Mouse (Mus musculus) liver, postnatal 0 days (tissue): Measurements from ENCODE around the gene Fggy. TPM values are rescaled to one million over a fixed set of nuclear protein-coding genes. Genes with fewer than 3 reads are reported as not detected.

Experiments used
- ATAC-seq: fragments of 200-750 bp; cut with Nextera tagmentation; 2 replicates; pipeline ENCODE4 v1.8.0; 2017; ENCODE audit warnings: mild to moderate bottlenecking, moderate library complexity
- DNase-seq: peaks from one replicate; pipeline ENCODE4 v3.0.0-alpha.2; 2016
- H3K27ac ChIP-seq: fragments of 300-500 bp; sonication (generic); 2 replicates; pipeline ENCODE4 v1.5.1; 2014; ENCODE audit warnings: antibody characterized with exemption, moderate library complexity, mild to moderate bottlenecking, low read depth
- H3K27me3 ChIP-seq: fragments of 300-500 bp; sonication (generic); 2 replicates; pipeline ENCODE4 v1.6.1; 2014; ENCODE audit warnings: low read length, control low read depth, mixed read lengths; ENCODE audit not compliant: insufficient read depth
- H3K36me3 ChIP-seq: fragments of 300-500 bp; sonication (generic); replicated peaks from 2 replicates; pipeline ENCODE4 v1.6.1; 2014; ENCODE audit warnings: mild to moderate bottlenecking, control low read depth, low read length, moderate library complexity, mixed read lengths; ENCODE audit not compliant: insufficient read depth
- H3K4me1 ChIP-seq: fragments of 300-500 bp; sonication (generic); 2 replicates; pipeline ENCODE4 v1.6.1; 2014; ENCODE audit warnings: antibody characterized with exemption, mild to moderate bottlenecking, control low read depth; ENCODE audit not compliant: insufficient read depth
- H3K4me2 ChIP-seq: fragments of 300-500 bp; sonication (generic); 2 replicates; pipeline ENCODE4 v1.6.1; 2014; ENCODE audit warnings: low read depth, mild to moderate bottlenecking, low read length, moderate library complexity, mixed read lengths
- H3K4me3 ChIP-seq: fragments of 300-500 bp; sonication (generic); 2 replicates; pipeline ENCODE4 v1.5.1; 2014; ENCODE audit warnings: low read depth, low read length
- H3K9ac ChIP-seq: fragments of 300-500 bp; sonication (generic); replicated peaks from 2 replicates; pipeline ENCODE4 v1.6.1; 2014; ENCODE audit warnings: mild to moderate bottlenecking, moderate library complexity
- H3K9me3 ChIP-seq: fragments of 300-500 bp; sonication (generic); 2 replicates; pipeline ENCODE4 v1.6.1; 2016; ENCODE audit warnings: mild to moderate bottlenecking, control low read depth, low read length, mixed read lengths
- CTCF ChIP-seq: sonication (generic); IDR thresholded peaks from 2 replicates; pipeline ENCODE4 v1.5.1; 2016; ENCODE audit warnings: antibody characterized with exemption, low read depth
- EP300 ChIP-seq: IDR thresholded peaks from 2 replicates; pipeline ENCODE4 v1.6.1; 2016; ENCODE audit warnings: antibody characterized with exemption, low read depth, mild to moderate bottlenecking
- WGBS: fragments of 180-500 bp; shearing (Covaris S2); extraction: QIAGEN DNeasy Blood & Tissue Kit; methylation state at CpG from one replicate; pipeline ENCODE4 v1.1.7; 2014; ENCODE audit not compliant: insufficient replicate concordance; 5-methylcytosine and 5-hydroxymethylcytosine counted together
- polyA plus RNA-seq: library from polyadenylated mRNA; unstranded; fragments of >200 nt; fragmentation: Nextera tagmentation; extraction: Ambion mirVana; gene quantifications from 2 replicates; pipeline ENCODE4 v1.2.1, GENCODE M21; 2015

Gene Fggy
- polyA plus RNA-seq, 1 experiment from 2014 or later = 45.4 TPM

GRCm38 (mm10) chr4:95771542-95771941 is 214.2 kb downstream of the Fggy start:
- DNase-seq (no peak), ATAC-seq (no peak)
- H3K4me2 ChIP-seq = no peak overlapping the region
- no peaks in the 10 kb centered on the region for H3K36me3 ChIP-seq
- no peaks in the 10 kb centered on the region for H3K9me3 ChIP-seq
- H3K27ac ChIP-seq = no peak overlapping the region
- H3K4me1 ChIP-seq = no peaks in the 10 kb centered on the region
- 81% methylated on average over 3 of the region's 3 CpGs for WGBS
- no peak for TF ChIP-seq EP300
- TF ChIP-seq CTCF = no peak
- H3K27me3 ChIP-seq = no peaks in the 10 kb centered on the region
- no peak overlapping the region for H3K4me3 ChIP-seq
- H3K9ac ChIP-seq = no peak overlapping the region

- H3K4me3 ChIP-seq = no peak overlapping the region
- no peak overlapping the region for H3K4me2 ChIP-seq
- DNase-seq (no peak), ATAC-seq (no peak)
- WGBS = 64% methylated on average over 4 of the region's 4 CpGs
- H3K4me1 ChIP-seq = no peaks in the 10 kb centered on the region
- no peaks in the 10 kb centered on the region for H3K27me3 ChIP-seq
- no peaks in the 10 kb centered on the region for H3K9me3 ChIP-seq
- TF ChIP-seq EP300 = no peak
- TF ChIP-seq CTCF = no peak
- no peak overlapping the region for H3K27ac ChIP-seq
- no peaks in the 10 kb centered on the region for H3K36me3 ChIP-seq
- no peak overlapping the region for H3K9ac ChIP-seq
Observed at GRCm38 (mm10) chr4:95771945-95772344, 214.6 kb downstream of the Fggy start.

GRCm38 (mm10) chr4:95772663-95773062 is 215.4 kb downstream of the Fggy start:
- Histone ChIP-seq H3K9ac (no peak overlapping the region), H3K9me3 (no peaks in the 10 kb centered on the region), H3K4me3 (no peak overlapping the region), H3K4me1 (no peaks in the 10 kb centered on the region), H3K36me3 (no peaks in the 10 kb centered on the region), H3K27me3 (no peaks in the 10 kb centered on the region), H3K4me2 (no peak overlapping the region), H3K27ac (no peak overlapping the region)
- no peak for TF ChIP-seq CTCF
- TF ChIP-seq EP300 = no peak
- DNase-seq = no peak
- no peak for ATAC-seq
- 62% methylated on average over 3 of the region's 3 CpGs for WGBS

- H3K27me3 ChIP-seq = no peaks in the 10 kb centered on the region
- H3K9ac ChIP-seq = no peak overlapping the region
- 49% methylated on average over 3 of the region's 3 CpGs for WGBS
- ATAC-seq (no peak), DNase-seq (no peak)
- no peak overlapping the region for H3K27ac ChIP-seq
- no peaks in the 10 kb centered on the region for H3K9me3 ChIP-seq
- no peak overlapping the region for H3K4me3 ChIP-seq
- no peaks in the 10 kb centered on the region for H3K36me3 ChIP-seq
- no peaks in the 10 kb centered on the region for H3K4me1 ChIP-seq
- H3K4me2 ChIP-seq = no peak overlapping the region
- TF ChIP-seq CTCF = no peak
- no peak for TF ChIP-seq EP300
Observed at GRCm38 (mm10) chr4:95775574-95775973, 218.3 kb downstream of the Fggy start.

- Histone ChIP-seq H3K4me1 (no peaks in the 10 kb centered on the region), H3K4me2 (no peak overlapping the region), H3K4me3 (no peak overlapping the region), H3K27ac (no peak overlapping the region; the same call in 1 of the 2 replicates), H3K9ac (no peak overlapping the region), H3K9me3 (no peaks in the 10 kb centered on the region), H3K36me3 (no peaks in the 10 kb centered on the region), H3K27me3 (no peaks in the 10 kb centered on the region)
- WGBS = 59% methylated on average over 2 of the region's 2 CpGs
- ATAC-seq = no peak
- TF ChIP-seq CTCF (no peak), EP300 (no peak)
- DNase-seq = no peak
Observed at GRCm38 (mm10) chr4:95777839-95778238, 220.5 kb downstream of the Fggy start.

- Histone ChIP-seq H3K9ac (no peak overlapping the region), H3K27me3 (no peaks in the 10 kb centered on the region), H3K4me1 (no peaks in the 10 kb centered on the region), H3K27ac (no peak overlapping the region), H3K4me2 (no peak overlapping the region), H3K36me3 (no peaks in the 10 kb centered on the region), H3K9me3 (no peaks in the 10 kb centered on the region), H3K4me3 (no peak overlapping the region)
- ATAC-seq (no peak), DNase-seq (no peak)
- 54% methylated on average over 4 of the region's 4 CpGs for WGBS
- TF ChIP-seq EP300 = no peak
- TF ChIP-seq CTCF = no peak
Observed at GRCm38 (mm10) chr4:95778528-95778927, 221.2 kb downstream of the Fggy start.
